Mouse (Mus musculus): ENCODE results near the gene Arhgap15.

Gene Arhgap15

GRCm38 (mm10) chr2:44039522-44040203, 291.0 kb downstream of the Arhgap15 start:
- DNase-seq (ENCODE audit: low spot score) = no peak

DNA sequence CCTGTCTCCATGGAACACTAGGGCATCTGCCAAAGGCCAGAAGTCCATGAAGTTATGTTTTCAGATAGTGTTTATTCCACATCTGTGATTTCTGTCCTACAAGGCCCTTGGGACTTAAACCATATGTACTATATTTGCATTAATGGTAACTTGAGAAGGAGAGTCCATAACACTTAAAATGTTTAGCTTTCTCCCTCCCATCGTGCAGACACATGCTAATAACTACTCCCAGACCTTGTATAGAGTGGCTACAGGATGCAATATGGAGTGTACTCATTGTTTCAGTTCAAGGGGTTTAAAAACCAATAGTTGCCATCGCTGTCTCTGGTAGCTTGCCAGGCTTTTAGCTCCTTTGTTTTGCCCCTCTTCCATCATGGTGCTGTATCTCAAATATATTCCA, 295.5 kb downstream of the Arhgap15 start:
- DNase-seq (ENCODE audit: low spot score) = peak; percentile 5

GRCm38 (mm10) chr2:44044634-44045033, 296.0 kb downstream of the Arhgap15 start:
- no peak for DNase-seq (ENCODE audit: low spot score)

DNA sequence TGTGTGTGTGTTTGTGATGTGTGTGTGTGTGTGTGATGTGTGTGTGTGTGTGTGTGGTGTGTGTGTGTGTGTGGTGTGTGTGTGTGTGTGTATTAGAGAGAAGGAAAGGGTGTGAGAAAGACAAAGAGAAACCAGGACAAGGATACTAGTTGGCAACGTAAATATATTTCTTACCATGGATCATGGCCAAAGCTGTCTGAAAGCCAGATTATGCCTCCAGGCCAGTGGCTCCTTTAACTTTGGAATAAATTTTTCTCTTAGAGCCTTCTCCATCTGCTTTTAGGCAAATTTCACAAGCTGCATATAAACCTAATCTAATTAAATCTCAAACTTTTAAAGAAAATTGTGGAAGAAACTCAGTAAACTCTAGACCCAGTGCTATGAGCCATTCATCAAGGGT, 296.6 kb downstream of the Arhgap15 start:
- no peak for DNase-seq (ENCODE audit: low spot score)

- no peak for DNase-seq (ENCODE audit: low spot score)
Observed at GRCm38 (mm10) chr2:44060306-44060705, 311.7 kb downstream of the Arhgap15 start.

DNA sequence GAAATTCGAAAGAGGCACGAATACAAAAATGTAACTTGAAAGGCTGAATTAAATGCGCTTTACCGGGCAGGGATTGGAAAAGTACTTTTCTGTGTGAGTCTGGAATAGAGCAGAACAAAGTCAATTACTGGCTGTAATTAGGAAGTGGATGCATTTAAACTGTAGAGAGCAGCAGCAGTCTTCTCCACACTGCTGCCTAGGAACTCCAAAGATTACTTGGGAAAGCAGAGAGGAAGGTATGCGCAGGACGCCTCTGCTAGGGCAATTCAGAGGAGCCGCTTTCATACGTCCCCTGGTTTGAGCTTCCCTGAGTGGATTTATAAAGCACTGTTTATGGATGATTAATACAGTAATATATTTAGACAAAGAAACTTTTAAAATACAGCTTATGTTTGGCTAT, 312.1 kb downstream of the Arhgap15 start:
- peak; percentile 11 for DNase-seq (ENCODE audit: low spot score)

DNA sequence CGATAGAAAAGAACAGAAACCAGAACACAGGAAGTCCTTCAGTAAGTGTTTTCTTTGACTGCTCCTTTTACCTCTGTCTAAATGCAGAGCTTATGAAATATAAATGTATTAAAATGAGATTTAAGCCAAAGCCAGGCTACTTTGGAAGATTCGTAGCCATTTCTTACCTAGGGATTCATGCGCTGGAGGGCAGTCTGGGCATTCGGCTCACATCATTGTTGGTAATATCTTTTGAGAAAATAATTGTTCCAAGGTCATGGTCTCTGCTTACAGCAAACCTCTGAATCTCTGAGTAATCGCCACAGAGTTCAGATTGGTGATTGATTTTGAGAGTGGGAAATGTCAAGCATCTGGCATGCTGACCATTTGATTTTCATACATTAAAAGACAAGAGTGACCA, 316.4 kb downstream of the Arhgap15 start:
- no peak for DNase-seq (ENCODE audit: low spot score)

DNA sequence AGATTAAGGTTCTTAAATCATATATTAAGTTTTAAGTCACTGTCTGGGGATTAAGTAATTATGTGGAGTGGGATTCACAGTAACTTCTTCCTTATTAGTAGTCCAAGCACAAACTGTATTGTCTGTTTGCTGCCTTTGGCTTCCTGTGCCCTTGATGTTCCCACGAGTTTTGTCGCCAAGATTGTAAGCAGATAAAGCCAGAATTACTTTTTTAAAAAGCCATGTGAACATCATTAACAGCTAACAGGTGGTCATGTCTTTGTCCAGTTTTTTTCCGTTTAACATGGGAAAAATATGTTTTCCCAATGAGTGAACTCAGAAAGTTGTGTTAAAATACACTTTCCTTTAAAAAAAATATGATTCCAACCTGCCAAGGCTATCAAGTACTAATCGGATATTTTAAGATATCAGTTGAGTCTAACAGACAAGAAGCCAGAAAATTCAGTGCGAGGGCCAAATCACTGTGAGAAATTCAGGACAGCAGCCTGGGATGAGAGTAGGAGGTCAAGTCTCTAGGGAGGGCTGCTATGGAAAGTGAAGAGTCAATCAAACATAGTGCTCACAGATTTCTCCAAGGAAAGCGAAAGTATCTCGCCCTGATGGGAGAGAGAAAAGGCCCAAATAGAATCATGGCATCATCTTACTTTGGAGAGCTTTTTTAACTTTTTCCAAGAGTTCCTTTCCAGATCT, 319.7 kb downstream of the Arhgap15 start:
- no peak for DNase-seq (ENCODE audit: low spot score)

DNA sequence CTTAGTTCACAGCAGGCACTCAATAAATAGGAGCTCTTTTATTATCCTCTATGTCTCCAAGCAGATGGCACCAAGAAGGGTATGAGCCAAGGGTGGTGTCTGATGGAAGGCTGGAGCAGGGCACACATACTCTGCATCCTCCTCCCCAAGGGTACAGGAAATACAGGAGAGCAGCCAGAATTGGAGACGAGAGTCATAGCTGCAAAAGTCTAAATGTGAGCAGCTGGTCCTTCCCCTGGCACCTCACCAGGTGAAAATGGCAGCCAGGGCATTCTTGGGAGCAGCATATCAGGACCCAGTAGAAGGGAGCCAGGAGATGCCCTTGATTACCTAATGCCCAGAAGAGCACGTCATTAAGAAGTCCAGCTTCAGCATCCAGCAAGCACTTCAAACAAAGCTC, 320.3 kb downstream of the Arhgap15 start:
- no peak for DNase-seq (ENCODE audit: low spot score)

DNA sequence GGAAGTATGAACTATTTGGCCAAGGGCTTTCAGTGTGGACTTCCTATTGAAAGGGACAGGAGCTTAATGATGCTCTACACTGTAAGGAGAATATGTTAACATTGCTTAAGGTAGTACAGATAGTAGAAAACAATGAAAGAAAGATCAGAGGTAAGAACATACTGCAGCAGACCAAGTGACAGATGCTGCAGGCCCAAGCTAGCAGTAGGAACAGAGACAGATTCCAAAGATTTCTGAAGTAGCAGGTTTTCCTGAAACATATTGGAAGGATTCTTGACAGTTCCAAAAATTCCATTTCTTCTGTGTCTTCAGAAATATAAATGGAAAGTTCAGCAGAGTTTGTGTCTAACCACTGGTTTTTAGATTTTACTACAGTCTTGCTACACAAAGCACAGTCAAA, 327.9 kb downstream of the Arhgap15 start:
- DNase-seq (ENCODE audit: low spot score) = no peak

DNA sequence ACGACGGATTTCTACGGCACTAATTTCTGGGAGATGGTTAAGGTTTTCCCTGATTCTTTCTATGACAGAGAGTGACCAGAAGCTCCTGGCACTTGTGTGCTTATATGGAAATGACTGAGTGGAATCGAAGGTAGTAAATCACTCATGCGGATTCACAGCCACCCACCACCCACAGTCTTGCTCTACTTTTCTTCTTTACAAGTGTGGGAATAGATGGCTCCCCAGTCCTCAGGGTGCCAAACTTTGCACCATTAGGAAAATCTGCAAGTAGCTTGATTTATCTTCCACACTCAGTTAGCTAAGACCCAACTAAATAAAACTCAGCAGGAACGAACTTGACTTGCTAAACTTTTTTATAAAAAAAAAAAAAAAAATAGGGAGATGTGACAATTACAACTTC, 331.9 kb downstream of the Arhgap15 start:
- no peak for DNase-seq (ENCODE audit: low spot score)

GRCm38 (mm10) chr2:44081241-44081640, 332.6 kb downstream of the Arhgap15 start:
- DNase-seq (ENCODE audit: low spot score) = no peak

GRCm38 (mm10) chr2:44084471-44084870, 335.8 kb downstream of the Arhgap15 start:
- no peak for DNase-seq (ENCODE audit: low spot score)

GRCm38 (mm10) chr2:44086403-44087056, 337.9 kb downstream of the Arhgap15 start:
- peak; percentile 24 for DNase-seq (ENCODE audit: low spot score)

GRCm38 (mm10) chr2:44098552-44098951, 349.9 kb downstream of the Arhgap15 start:
- DNase-seq (ENCODE audit: low spot score) = no peak

DNA sequence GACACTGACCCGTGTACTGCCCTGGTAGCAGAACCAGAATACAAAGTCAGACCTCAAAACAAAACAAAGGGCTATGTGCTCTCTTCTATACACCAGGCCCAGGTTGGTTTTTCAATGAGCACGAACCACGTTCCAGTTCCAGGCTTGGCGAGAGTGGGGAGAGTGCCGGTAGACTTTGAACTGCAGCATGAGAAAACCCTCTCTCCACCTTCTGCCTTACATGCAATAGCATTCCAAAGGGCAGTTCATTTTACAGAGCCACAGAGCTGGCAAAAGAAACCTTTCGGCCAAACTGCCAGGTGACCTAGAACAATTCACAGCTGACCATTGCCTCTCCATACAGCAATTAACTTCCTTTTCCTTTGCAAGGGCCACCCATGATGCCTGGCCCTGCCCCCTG, 353.7 kb downstream of the Arhgap15 start:
- DNase-seq (ENCODE audit: low spot score) = no peak

DNA sequence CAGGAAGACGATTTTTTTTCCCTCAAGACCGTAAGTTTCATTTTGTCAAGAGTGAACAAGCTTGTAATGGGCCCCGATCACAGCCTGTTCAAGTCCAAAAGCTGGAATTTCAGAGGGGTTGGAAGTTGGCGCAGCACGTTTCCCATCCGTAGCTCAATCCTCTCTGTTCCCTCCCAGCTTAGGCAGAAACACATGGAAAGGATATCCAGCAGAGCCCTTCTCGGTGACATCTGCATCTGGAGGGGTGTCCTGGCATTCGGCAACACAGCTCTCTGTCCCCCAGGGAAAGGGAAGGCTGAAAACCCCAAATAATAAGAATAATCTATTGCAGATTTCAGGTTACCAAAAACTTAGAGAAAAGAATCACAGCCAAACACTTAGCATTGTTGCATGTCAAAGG, 354.7 kb downstream of the Arhgap15 start:
- no peak for DNase-seq (ENCODE audit: low spot score)

GRCm38 (mm10) chr2:44103742-44104141, 355.1 kb downstream of the Arhgap15 start:
- DNase-seq (ENCODE audit: low spot score) = no peak

DNA sequence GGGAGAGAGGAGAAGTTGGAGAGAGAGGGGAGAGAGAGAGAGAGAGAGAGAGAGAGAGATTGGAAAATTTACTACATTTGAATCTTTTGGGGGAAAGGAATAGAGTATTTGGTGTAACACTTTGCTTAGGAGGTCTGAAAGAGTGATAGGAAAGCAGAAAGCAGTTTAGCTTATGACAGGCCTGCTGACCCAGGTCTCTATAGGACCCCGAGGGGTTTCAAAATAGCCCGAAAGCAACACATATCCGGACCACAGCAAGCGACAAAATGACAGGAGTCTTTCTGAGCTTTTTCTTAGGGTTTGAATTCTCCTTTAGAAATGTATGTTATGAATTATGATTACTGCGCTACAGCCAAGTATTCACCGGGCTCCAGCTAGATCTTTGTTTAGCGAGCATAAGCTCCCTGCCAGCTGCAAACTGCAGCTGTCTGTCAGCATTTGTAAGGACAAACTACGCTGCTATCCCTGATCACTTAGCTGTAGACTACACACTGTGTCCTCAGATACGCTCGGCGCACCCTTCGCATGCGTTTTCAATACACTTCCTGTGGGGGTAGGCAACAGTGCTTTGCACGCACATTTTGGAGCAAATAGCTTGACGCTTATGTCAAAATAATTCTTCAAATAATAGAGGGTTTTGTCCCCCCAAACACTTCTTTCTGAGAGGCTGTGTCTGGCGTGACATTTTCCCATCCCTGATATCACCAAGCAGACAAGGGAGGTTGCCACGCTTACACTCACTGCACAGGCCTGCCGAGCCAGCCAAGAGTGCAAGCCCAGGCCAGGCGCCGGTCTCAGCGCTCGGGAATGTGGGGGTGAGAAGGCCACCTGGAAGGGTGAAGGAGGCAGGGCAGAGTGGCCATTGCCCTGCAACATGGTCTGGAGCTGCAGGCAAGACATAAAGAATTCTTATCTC, 355.9 kb downstream of the Arhgap15 start:
- peak; percentile 68 for DNase-seq (ENCODE audit: low spot score)

DNA sequence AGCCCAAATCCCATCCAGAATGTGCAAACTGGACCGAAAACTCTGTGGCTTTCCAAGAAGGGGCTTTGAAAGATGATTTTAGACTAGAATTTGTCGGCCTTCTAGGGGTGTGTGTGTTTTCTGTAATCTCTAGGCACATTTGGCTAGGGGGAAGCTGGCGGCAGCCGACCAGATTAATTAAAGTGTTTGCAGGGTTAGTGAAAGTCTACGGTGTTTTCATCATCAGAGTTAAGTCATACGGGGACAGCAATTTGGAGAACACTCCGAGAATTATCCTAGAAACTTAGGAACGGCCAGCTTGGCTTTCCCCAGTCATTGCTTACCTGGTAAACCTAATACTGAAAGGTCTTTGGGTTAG, 356.6 kb downstream of the Arhgap15 start:
- no peak for DNase-seq (ENCODE audit: low spot score)

DNA sequence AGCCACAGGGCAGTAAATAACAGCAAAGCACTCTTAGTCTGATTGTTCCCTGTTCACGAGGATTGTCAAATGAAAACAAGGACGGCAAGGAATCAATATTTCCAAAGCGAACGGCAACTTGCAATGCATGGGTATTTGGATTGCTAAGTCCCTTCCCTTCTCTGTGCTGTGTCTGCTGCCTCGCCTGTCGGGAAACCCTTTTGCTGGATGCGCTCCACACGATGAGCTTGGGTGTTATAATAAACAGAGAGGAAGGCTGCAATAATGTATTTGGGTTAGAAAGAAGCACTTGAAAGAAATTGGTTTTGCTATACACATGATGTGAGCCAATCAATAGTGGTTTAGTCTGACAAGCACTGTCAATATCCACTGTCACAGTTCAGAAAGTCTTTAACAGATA, 357.7 kb downstream of the Arhgap15 start:
- DNase-seq (ENCODE audit: low spot score) = no peak

DNA sequence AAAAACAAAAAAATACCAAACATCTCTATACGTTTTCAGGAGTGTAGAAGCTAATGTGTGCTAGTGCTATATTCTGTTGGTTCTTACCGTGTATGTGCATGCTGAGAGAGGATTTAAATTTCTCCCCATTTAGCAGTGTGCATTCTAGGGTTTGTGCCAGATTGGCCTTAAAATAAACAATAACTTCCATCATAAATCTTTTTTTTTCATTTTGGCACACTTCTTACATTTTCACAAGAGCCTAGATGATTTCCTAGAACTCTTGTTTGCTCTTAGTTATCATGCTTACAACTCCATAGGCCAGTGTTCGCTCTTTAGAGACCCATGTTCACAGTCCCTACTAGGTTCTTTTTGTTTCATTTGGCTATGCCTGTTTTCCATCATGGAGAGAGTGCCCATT, 362.7 kb downstream of the Arhgap15 start:
- no peak for DNase-seq (ENCODE audit: low spot score)

Data from embryo, embryonic 10 days (tissue).